Mouse (Mus musculus): ENCODE results near the gene Coro1c.

The Coro1c gene

DNA sequence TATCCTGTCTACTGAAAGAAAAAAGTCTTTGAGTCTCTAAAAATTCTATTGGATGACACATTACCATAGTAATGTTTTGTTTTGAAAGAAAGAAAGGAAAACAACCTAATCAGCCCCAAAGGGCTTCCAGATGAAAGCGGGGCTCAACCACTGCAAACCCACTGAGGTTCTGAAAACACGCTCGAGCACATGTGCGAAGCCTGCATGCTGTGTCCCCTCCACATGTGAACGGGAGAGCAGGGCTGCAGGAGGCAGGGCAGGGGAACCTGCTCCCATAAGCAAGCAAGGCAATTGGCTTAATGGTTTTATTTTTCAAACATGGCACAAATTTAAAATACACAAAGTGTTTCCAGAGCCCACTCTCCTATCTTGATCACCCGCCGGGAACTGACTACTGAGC is 51.9 kb downstream of the Coro1c start:
- DNase-seq (ENCODE audit: extremely low spot score): no peak

GRCm38 (mm10) chr5:113855696-113856095 is 52.9 kb downstream of the Coro1c start:
- no peak for DNase-seq (ENCODE audit: extremely low spot score)

GRCm38 (mm10) chr5:113855117-113855516 is 53.4 kb downstream of the Coro1c start:
- DNase-seq (ENCODE audit: extremely low spot score): no peak

GRCm38 (mm10) chr5:113854494-113854893 is 54.1 kb downstream of the Coro1c start:
- peak; percentile 76 for DNase-seq (ENCODE audit: extremely low spot score)

GRCm38 (mm10) chr5:113853541-113853940 is 55.0 kb downstream of the Coro1c start:
- DNase-seq (ENCODE audit: extremely low spot score): no peak

GRCm38 (mm10) chr5:113852463-113852862 is 56.1 kb downstream of the Coro1c start:
- no peak for DNase-seq (ENCODE audit: extremely low spot score)

DNA sequence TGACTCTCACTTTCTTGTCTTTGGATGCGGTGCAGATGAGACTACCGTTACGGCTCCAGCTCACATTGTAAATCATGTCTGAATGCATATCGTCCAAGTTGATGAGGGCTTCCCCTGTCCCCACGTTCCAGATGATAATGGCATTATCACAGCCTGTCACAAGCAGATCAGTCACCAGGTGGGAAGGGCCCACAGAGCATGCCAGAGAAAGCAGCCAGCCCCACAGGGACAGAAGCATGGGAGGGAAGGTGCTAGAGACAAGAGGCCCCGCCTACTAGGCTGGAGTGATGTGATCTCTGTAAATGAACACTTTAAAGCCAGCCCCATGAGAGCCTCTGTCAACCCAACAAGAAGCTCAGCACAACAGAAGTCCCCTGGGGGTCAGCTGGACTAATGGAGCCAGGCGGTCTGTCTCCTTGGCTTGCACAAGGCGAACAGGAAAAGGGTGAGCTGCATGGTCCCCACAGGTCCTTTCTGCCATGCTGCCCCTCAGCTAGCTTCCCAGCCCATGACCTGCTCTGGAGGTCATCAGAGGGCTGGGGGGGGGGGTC is 57.8 kb downstream of the Coro1c start:
- no peak for DNase-seq (ENCODE audit: extremely low spot score)

DNA sequence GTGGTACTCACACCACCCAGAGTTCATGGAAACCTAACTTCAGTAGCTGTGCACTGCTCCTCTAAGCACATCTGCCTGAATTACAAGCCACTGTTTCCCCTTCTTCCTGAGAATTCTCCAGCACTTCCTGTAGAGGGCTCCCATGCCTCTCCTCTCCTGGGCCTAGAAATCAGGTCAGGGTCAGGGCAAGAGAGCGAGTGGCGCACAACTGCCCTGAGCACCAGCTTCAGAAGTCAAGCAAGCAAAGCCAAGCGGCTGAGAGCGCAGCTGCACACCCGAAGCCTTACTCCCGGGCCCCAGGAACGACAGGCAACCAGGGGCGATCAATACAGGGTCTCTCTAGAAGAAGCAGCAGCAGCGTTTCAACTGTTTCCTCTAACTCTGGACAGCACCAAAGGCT is 60.9 kb downstream of the Coro1c start:
- no peak for DNase-seq (ENCODE audit: extremely low spot score)

GRCm38 (mm10) chr5:113846656-113847055 is 61.9 kb downstream of the Coro1c start:
- DNase-seq (ENCODE audit: extremely low spot score): no peak

DNA sequence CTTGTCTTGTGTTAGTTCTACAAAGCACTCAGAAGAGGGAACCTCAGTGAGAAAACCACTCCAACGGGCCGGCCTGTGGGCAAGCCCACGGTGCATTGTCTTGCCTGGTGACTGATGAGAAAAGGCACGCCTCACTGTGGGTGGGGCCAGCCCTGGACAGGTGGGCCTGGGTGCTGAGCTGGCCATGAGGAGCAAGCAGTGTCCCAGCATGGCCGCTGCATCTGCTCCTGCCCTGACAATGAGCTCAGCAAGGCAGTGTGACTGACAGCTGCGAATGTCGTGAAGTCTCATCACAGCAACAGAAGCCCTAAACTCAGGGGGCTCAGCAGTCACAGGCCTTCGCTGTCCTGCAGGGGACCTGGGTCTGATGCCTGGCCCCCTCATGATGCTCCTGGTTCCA is 62.9 kb downstream of the Coro1c start:
- no peak for DNase-seq (ENCODE audit: extremely low spot score)

GRCm38 (mm10) chr5:113844721-113845120 is 63.8 kb downstream of the Coro1c start:
- DNase-seq (ENCODE audit: extremely low spot score): peak; percentile 47

DNA sequence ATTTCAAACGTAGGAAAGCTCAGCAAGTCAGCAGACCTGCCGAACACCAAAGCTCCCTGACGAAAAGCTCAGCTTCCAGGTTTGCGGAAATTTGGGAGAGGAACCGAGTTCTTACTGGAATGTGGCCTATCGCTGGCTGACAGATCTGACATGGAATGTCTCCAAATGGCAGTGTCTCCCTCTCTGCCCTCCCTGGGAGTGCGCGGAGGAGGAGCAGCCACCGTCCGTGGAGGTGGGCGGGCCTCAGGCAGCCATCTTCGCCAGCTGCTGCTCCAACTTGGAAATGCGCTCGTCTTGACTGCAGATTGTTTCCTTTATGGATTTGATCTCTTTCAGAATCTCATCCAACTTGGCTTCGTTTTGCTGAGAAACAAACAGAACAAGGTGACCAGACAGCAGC is 64.5 kb downstream of the Coro1c start:
- no peak for DNase-seq (ENCODE audit: extremely low spot score)

GRCm38 (mm10) chr5:113842906-113843305 is 65.7 kb downstream of the Coro1c start:
- DNase-seq (ENCODE audit: extremely low spot score): no peak

DNA sequence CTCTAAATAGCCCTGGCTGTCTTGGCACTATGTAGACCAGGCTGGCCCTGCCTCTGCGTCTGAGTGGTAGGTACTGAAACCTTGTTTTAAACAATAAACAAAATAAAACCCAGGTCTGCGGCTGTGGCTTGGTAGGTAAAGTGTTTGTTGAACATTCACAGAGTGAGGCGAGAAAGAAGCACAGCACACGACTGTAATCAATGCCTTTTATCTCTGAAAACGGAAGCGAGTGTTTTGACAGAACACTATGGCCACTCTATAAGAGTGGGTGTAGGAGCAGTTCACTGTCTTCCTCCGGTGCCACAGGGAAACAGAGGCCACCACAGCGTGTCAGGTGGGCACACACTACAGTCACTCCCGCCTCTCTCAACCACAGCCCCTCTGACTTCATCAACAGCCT is 66.3 kb downstream of the Coro1c start:
- no peak for DNase-seq (ENCODE audit: extremely low spot score)

GRCm38 (mm10) chr5:113841243-113842225 is 67.0 kb downstream of the Coro1c start:
- DNase-seq (ENCODE audit: extremely low spot score): no peak

DNA sequence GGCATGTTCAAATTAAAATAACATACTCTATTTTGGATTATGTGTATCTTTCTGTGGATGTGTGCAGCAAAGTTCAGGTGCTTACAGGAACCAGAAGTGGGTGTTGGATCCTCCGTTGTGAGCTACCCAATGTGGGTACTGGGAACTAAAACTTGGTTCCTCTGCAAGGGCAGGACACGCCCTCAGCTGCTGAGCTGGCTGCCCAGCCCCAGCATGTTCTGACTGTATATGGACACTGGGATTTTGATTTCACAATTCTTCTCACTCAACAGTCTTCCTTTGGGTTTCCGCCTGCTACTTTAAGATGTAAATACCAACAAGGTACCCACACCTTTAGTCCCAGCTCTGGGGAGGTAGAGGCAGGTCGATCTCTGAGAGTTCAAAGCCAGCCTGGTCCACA is 68.1 kb downstream of the Coro1c start:
- DNase-seq (ENCODE audit: extremely low spot score): no peak

DNA sequence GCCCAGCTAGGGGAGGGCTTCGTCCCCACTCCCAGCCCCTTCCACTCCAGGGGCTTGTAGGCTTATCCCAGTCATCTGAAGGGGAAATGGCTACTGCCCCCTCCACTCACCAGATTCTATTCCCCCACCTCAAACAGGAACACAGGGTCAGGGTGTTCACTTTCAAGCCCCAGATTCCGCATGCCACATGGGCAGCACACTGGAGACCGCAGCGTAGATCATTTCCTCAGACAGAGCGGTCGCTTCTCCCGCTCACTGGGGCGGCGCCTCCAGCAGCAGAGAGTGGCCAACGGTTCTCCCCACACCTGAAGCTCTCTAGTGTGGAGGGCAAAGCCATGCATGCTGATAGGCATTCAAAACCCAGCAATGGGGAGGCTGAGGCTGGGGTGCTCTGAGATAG is 71.6 kb downstream of the Coro1c start:
- no peak for DNase-seq (ENCODE audit: extremely low spot score)

DNA sequence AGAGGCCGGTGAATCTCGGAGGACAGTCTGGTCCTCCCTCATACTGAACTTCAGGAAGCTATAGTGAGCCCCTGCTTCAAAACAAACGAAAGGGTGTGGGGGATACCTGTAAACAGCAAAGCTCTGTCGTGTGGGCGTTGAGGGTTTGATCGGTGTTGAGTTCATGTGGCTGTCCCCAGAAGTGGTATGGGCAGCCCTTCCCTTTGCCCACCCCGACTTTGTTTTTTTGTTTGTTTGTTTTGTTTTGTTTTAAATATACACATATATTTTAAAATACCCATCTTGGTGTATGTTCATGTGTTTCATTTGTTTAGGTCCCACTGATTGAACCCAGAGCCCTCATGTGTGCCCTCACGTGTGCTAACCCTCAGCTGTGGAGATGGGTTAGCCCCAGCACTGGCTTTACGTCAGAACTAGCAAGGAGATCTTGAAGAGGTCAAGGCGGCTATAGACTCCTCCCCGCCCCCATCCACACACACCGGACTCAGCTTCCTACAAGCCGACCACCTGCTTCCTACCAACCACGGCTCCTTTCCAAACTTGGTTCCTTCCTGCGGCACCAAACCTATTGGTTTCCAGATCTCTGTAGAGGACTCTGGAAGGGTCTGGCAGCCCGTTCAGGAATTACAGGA is 75.1 kb downstream of the Coro1c start:
- no peak for DNase-seq (ENCODE audit: extremely low spot score)

DNA sequence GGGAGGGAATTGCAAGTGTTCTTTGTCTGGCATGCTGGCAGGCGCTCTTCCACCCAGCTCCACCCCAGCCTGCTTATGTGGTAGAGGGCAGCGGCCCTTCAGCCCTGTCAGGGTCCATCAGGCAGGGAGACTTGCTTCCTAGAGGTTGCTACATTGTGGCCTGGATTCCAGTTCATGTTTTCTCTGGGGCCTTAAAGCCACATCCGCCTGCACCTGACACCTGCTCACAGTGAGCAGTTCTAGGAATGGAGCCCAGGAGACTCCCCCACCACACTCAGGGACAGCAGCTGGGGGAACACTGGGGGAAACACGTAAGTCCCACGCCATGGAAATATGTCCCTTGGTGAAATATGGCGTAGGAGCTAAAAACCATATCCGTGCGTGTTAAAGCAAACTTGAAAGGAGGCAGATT is 76.1 kb downstream of the Coro1c start, which contains the start of gene Selplg:
Gene Selplg (minus strand): TSS at position 155 of the 412 bp plus-strand sequence.
- no peak for DNase-seq (ENCODE audit: extremely low spot score)

DNA sequence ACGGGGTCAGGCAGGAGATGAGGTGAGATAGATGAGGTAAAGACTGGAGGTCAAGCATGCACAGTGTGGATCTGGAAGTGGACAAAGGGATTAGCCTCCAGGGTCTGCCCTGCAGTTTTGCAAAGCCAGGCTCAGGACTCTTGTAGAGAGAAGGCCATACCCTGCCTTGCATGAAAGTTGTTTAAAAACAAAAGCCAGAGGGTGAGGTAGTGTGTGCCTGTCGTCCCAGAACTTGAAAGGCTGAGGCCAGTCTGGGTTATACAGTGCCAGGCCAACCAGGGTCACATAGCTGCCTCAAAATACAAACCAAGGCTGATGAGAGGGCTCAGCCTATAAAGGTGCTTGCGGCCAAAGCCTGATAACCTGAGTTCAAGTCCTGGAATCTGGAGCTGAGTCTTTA is 76.8 kb downstream of the Coro1c start:
- DNase-seq (ENCODE audit: extremely low spot score): no peak

DNA sequence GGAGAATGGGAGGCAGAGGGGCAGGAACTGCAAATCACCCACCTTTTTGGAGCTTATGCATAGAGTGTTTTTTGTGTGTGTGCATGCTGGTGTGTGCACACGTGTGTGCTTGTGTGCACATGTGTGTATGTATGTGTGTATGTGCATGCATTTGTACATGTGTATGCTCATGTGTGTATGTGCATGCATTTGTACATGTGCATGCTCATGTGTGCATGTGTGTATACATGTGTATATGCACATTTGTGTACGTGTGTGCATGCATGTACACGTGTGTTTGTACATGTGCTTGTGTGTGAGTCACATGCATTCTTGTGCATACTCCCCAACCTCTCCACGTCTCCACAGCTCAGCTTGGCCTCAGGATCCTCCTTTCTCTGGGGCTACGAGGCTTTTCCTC is 77.8 kb downstream of the Coro1c start:
- no peak for DNase-seq (ENCODE audit: extremely low spot score)

DNA sequence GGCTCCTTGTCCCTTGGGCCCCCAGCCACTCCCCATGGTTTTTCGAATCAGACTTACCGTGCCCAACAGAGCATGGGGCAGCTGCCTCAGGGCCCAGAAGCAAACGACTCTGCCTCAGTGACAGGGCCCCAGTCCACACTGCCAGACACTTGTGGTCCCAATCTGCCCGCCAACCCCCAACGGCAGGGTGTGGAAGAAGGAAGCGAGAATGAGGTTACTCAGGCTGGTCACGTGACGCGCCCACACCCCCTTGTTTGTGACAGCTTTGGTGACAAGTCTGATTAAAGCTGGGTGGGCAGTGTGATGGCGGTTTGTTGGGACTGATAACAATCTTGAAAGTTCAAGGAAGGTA is 78.3 kb downstream of the Coro1c start:
- no peak for DNase-seq (ENCODE audit: extremely low spot score)

Measured in embryo, embryonic 9.5 days (tissue).